Mouse (Mus musculus) ovary, adult 2 months (tissue): ENCODE measurements around the gene Tex2. TPM values are rescaled to one million over a fixed set of nuclear protein-coding genes. Genes with fewer than 3 reads are reported as not detected.

ENCODE experiments used
- polyA plus RNA-seq: library from polyadenylated mRNA; depleted of rRNA; stranded (reverse); fragments of >200 nt; gene quantifications from 2 replicates; pipeline ENCODE4 v1.2.3, GENCODE M21; 2012; rRNA removed

Tex2 gene
- polyA plus RNA-seq: 20.7 and 22.8 TPM in 2 replicates

GRCm38 (mm10) chr11:106612961-106613637 lies at the start of gene Tex2:
Gene Tex2, minus strand, starts transcription at chr11:106613423.

GRCm38 (mm10) chr11:106487733-106488115 lies 125.5 kb downstream of the Tex2 start, which contains the start of gene Ern1:
Gene Ern1, minus strand, starts transcription at chr11:106487852.

Other genes with a start within 250 kb of the Tex2 start
- 55.9 and 61.8 TPM in 2 replicates for gene Prr29, start 248.0 kb downstream of the Tex2 start, polyA plus RNA-seq
- 21.6 and 26.7 TPM in 2 replicates for gene Icam2, start 225.3 kb downstream of the Tex2 start, polyA plus RNA-seq
- gene Ern1, start 125.6 kb downstream of the Tex2 start, polyA plus RNA-seq: 72.2 and 154 TPM in 2 replicates
- 27.7 and 30.2 TPM in 2 replicates for gene Pecam1, start 137.2 kb upstream of the Tex2 start, polyA plus RNA-seq
- gene Milr1, start 137.8 kb upstream of the Tex2 start, polyA plus RNA-seq: 0.45 and 0.58 TPM in 2 replicates
- gene Polg2, start 166.1 kb upstream of the Tex2 start, polyA plus RNA-seq: 8.5 and 10.7 TPM in 2 replicates
- gene Ddx5, start 175.8 kb upstream of the Tex2 start, polyA plus RNA-seq: 676 and 1,661 TPM in 2 replicates
- gene Cep95, start 175.8 kb upstream of the Tex2 start, polyA plus RNA-seq: 1.8 and 2.8 TPM in 2 replicates